Mouse (Mus musculus): ENCODE results near the gene Usp13. TPM values are rescaled to one million over a fixed set of nuclear protein-coding genes. Genes with fewer than 3 reads are reported as not detected.

Usp13 gene
- polyA plus RNA-seq, 1 experiment: 0.10 TPM

DNA sequence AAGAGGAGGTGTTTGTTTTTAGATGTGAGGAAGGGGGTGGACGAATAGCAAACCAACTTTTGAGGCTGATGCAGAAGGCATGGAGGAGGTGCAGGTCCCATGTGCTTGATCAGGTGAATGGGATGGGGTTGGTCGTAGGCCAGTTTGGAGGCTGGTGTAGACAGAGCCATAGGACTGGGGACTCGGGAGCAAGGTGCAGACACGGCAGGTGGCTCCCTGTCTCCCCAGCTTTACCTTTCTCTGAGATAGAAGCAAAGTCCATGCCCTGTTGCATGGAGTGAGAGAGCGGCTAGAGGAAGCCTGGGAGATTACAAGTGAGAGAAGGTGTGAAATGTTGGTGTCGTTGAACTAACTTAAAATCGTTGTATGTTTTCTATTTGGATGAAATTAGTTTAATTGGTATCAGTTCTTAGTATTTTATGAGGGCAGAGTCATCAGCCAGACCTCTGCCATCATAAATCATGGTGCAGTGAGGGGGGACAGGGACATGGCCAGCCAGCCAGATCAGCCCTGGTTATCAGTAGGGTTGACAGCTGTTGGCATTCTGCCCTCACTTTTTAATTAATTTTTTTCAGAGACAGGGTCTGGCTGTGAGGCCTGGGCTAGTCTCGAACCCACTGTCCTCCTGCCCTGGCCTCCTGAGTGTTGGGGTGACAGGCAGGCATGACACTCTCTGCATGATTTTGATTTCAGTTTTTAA, 122.6 kb downstream of the Usp13 start:
- no peaks in the 10 kb centered on the region for H3K27me3 ChIP-seq (ENCODE audit: control insufficient read depth, insufficient read depth, low read length)
- no peaks in the 10 kb centered on the region for H3K4me1 ChIP-seq (ENCODE audit: control insufficient read depth, insufficient read depth, insufficient read length, low read length)
- H3K36me3 ChIP-seq (ENCODE audit: control insufficient read depth, insufficient read depth, low read length): no peaks in the 10 kb centered on the region
- no peak overlapping the region for H3K4me3 ChIP-seq (ENCODE audit: low read depth, low read length)
- no peak for TF ChIP-seq CTCF (IDR thresholded peaks at IDR 0.05; ENCODE audit: extremely low read depth, insufficient read length, insufficient replicate concordance, low read depth, low read length)
- TF ChIP-seq POLR2A (IDR thresholded peaks at IDR 0.05; ENCODE audit: low read depth, low read length): no peak
- WGBS: 23% methylated on average over 8 of the region's 8 CpGs
- no peak overlapping the region for H3K27ac ChIP-seq (ENCODE audit: insufficient read depth, low read depth, low read length)

DNA sequence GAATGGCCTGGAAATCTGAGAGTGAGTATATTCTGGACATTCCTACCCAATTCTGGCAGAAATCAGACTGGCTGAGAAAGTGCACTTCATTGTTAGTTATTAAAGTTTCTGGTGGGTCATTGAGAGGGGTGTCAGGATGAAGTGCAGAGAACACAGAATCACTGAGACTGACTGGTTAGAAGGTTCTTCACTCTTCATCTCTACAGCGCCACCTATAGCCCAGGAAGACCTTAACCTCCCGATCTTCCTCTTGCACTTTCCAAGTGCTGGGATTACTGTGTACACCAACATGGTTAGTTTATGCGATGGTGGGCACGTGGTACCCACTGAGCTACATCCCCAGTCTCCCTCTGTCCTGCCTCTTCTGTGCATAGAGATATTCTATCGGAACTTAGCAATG, 130.1 kb downstream of the Usp13 start:
- TF ChIP-seq POLR2A (IDR thresholded peaks at IDR 0.05; ENCODE audit: low read depth, low read length) (no peak), CTCF (IDR thresholded peaks at IDR 0.05; ENCODE audit: extremely low read depth, insufficient read length, insufficient replicate concordance, low read depth, low read length) (no peak)
- Histone ChIP-seq H3K27me3 (ENCODE audit: control insufficient read depth, insufficient read depth, low read length) (no peaks in the 10 kb centered on the region), H3K36me3 (ENCODE audit: control insufficient read depth, insufficient read depth, low read length) (no peaks in the 10 kb centered on the region), H3K27ac (ENCODE audit: insufficient read depth, low read depth, low read length) (no peak overlapping the region), H3K4me1 (ENCODE audit: control insufficient read depth, insufficient read depth, insufficient read length, low read length) (no peaks in the 10 kb centered on the region), H3K4me3 (ENCODE audit: low read depth, low read length) (no peak overlapping the region)
- WGBS: 89% methylated on average over 5 of the region's 5 CpGs

DNA sequence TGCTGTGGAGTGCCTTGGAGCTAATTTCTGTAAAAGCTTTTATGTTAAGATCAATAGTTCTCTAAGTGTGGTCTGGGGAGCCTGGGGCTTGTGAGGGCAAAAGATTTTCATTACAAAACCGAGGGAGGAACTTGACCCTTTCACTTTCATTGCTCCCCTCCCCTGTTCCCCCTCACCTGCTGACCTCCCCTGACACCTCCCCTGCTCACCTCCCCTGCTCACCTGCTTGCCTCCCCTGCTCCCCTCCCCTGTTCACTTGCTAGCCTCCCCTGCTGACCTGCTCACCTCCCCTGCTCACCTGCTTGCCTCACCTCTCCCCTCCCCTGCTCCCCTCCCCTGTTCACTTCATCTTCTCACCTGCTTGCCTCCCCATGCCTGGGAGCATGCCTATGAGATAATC, 134.0 kb downstream of the Usp13 start:
- Histone ChIP-seq H3K27me3 (ENCODE audit: control insufficient read depth, insufficient read depth, low read length) (no peaks in the 10 kb centered on the region), H3K4me3 (ENCODE audit: low read depth, low read length) (no peak overlapping the region), H3K36me3 (ENCODE audit: control insufficient read depth, insufficient read depth, low read length) (no peaks in the 10 kb centered on the region), H3K27ac (ENCODE audit: insufficient read depth, low read depth, low read length) (no peak overlapping the region), H3K4me1 (ENCODE audit: control insufficient read depth, insufficient read depth, insufficient read length, low read length) (no peaks in the 10 kb centered on the region)
- TF ChIP-seq POLR2A (IDR thresholded peaks at IDR 0.05; ENCODE audit: low read depth, low read length) (no peak), CTCF (IDR thresholded peaks at IDR 0.05; ENCODE audit: extremely low read depth, insufficient read length, insufficient replicate concordance, low read depth, low read length) (no peak)
- WGBS: 0% methylated on average over 1 of the region's 1 CpGs

DNA sequence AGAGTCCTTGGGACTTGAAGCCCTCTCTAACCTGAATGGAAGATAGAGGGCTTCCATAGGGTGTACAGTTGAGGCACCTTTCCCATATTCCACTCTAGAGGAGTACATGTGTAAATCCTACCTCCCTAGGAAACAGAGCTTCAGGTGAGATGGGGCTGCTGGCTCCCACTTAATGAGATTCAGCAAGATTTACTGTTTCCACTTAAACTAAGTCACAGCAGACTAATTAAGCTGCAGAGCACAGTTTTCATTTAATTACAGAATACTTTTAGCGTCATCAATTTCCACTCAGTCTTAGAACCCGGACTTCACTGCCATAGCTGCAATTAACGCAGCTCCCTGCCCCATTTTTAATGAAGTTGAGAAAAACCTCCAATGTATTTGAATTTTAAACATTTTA, 144.1 kb downstream of the Usp13 start:
- no peaks in the 10 kb centered on the region for H3K27me3 ChIP-seq (ENCODE audit: control insufficient read depth, insufficient read depth, low read length)
- WGBS: 85% methylated on average over 3 of the region's 3 CpGs
- no peaks in the 10 kb centered on the region for H3K36me3 ChIP-seq (ENCODE audit: control insufficient read depth, insufficient read depth, low read length)
- no peaks in the 10 kb centered on the region for H3K4me1 ChIP-seq (ENCODE audit: control insufficient read depth, insufficient read depth, insufficient read length, low read length)
- H3K4me3 ChIP-seq (ENCODE audit: low read depth, low read length): no peak overlapping the region
- H3K27ac ChIP-seq (ENCODE audit: insufficient read depth, low read depth, low read length): no peak overlapping the region
- no peak for TF ChIP-seq CTCF (IDR thresholded peaks at IDR 0.05; ENCODE audit: extremely low read depth, insufficient read length, insufficient replicate concordance, low read depth, low read length)
- TF ChIP-seq POLR2A (IDR thresholded peaks at IDR 0.05; ENCODE audit: low read depth, low read length): no peak

DNA sequence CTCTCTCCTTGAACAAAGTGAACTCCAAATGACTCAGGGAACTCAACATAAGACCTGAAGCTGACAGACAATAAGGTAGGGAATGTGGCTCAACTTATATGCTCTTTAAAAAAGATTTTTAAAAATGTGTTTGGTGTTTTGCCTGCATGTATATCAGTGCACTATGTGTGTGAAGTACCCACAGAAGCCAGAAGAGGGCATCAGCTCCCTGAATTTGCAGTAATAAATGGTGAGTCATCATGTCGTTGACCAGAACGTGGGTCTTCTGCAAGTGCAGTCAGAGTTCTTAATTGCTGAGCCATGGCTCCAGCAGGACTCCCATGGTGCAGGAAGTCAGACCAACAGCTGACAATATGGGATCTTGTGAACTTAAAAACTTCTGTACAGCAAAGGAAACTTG, 148.2 kb downstream of the Usp13 start:
- TF ChIP-seq POLR2A (IDR thresholded peaks at IDR 0.05; ENCODE audit: low read depth, low read length): no peak
- no peak for TF ChIP-seq CTCF (IDR thresholded peaks at IDR 0.05; ENCODE audit: extremely low read depth, insufficient read length, insufficient replicate concordance, low read depth, low read length)
- Histone ChIP-seq H3K27me3 (ENCODE audit: control insufficient read depth, insufficient read depth, low read length) (no peaks in the 10 kb centered on the region), H3K36me3 (ENCODE audit: control insufficient read depth, insufficient read depth, low read length) (no peaks in the 10 kb centered on the region), H3K4me3 (ENCODE audit: low read depth, low read length) (no peak overlapping the region), H3K4me1 (ENCODE audit: control insufficient read depth, insufficient read depth, insufficient read length, low read length) (no peaks in the 10 kb centered on the region), H3K27ac (ENCODE audit: insufficient read depth, low read depth, low read length) (no peak overlapping the region)
- 8% methylated on average over 2 of the region's 2 CpGs for WGBS

DNA sequence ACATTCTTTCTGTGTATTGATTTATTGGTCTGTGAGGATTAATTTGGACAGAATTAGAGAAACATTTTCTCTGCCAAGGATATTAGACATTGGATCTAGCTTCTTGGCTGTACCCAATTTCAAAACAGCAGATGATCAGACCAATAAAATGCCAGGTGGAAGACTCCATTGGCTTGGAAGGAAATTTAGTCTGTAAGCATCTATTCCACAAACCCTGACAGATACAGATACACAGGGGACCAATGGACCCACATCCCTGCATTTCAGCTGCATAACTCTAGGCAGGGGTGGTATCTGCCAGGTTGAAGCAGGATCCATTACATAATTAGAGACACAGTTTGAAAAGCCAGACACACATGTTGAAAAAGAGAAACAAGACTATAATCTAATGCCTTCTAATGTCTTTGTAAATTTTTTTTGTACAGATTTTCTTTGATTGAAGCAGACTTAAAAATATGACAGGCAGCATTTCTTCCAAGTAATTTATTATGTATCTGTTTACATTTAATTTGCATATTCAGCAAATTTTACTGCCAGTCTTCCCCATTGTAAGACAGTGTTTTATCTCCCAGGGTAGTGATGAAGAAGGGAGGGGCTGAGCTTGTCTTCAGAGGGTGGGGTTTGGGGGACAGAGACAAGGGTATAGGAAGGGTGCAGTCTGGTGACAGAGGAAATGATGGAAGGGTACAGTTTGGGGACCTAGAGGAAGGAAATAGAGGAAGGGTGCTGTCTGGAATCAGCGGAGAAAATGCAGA, 151.5 kb downstream of the Usp13 start:
- WGBS: 79% methylated on average over 1 of the region's 1 CpGs
- no peaks in the 10 kb centered on the region for H3K4me1 ChIP-seq (ENCODE audit: control insufficient read depth, insufficient read depth, insufficient read length, low read length)
- H3K4me3 ChIP-seq (ENCODE audit: low read depth, low read length): no peak overlapping the region
- no peaks in the 10 kb centered on the region for H3K27me3 ChIP-seq (ENCODE audit: control insufficient read depth, insufficient read depth, low read length)
- no peak overlapping the region for H3K27ac ChIP-seq (ENCODE audit: insufficient read depth, low read depth, low read length)
- no peaks in the 10 kb centered on the region for H3K36me3 ChIP-seq (ENCODE audit: control insufficient read depth, insufficient read depth, low read length)
- TF ChIP-seq POLR2A (IDR thresholded peaks at IDR 0.05; ENCODE audit: low read depth, low read length) (no peak), CTCF (IDR thresholded peaks at IDR 0.05; ENCODE audit: extremely low read depth, insufficient read length, insufficient replicate concordance, low read depth, low read length) (no peak)

DNA sequence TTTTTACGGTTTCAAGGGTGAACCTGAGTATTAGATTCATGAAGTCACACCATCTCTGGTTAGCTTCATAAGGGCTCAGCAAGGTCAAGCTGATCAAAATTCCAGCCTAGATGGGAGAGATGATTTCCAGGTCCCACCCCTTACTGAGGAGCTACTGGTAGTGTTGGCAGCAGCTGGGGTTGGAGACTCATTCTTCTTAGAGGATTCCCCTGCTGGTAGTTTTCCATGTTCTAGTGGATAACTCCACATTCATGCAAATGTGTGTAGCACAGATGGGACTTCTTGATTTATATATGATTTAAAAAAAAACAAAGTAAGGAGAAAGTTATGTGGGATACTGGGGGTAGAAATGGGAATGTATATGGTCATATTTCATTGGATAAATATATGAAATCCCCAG, 152.9 kb downstream of the Usp13 start:
- H3K27me3 ChIP-seq (ENCODE audit: control insufficient read depth, insufficient read depth, low read length): no peaks in the 10 kb centered on the region
- H3K36me3 ChIP-seq (ENCODE audit: control insufficient read depth, insufficient read depth, low read length): no peaks in the 10 kb centered on the region
- TF ChIP-seq CTCF (IDR thresholded peaks at IDR 0.05; ENCODE audit: extremely low read depth, insufficient read length, insufficient replicate concordance, low read depth, low read length): no peak
- TF ChIP-seq POLR2A (IDR thresholded peaks at IDR 0.05; ENCODE audit: low read depth, low read length): no peak
- no peak overlapping the region for H3K27ac ChIP-seq (ENCODE audit: insufficient read depth, low read depth, low read length)
- H3K4me1 ChIP-seq (ENCODE audit: control insufficient read depth, insufficient read depth, insufficient read length, low read length): no peaks in the 10 kb centered on the region
- 88% methylated on average over 1 of the region's 1 CpGs for WGBS
- H3K4me3 ChIP-seq (ENCODE audit: low read depth, low read length): no peak overlapping the region

All from small intestine, adult 2 months (tissue).